Mouse (Mus musculus): Measurements from ENCODE around the gene Bri3. TPM values are rescaled to one million over a fixed set of nuclear protein-coding genes. Genes with fewer than 3 reads are reported as not detected.

The Bri3 gene
- 65.9 TPM for polyA plus RNA-seq (2015; fragmentation: Illumina TruSeq; extraction: RNeasy Lipid Tissue Mini Kit (QIAGEN cat#74804); ENCODE audit: insufficient read depth, low replicate concordance)

DNA sequence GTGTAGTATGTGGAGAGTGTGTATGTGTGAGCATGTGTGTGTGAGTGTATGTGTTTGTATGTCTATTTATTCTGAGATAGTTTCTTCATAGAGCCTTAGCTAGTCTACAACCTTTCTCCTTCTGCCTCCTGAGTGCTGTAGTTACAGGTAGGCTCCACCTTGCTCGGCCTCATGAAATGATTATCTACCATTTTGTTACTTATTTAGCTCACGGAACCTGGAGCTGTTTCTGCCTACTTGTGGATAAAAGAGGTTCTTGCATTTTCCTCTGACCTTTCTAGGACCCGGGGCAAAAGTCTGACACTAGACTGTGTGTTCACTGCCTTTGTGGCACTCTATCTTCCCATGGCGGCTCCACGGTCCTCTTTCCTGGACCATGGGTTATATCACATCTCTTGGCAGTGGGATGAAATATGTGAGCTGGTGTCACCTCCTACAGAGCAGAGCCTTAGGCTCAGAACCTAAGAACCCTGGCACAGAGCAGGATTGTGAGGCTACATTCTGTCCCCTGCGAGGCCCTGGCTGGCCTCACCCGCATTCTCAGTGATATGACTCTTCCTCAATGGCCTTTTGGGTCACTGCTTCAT, at the start of gene Bri3:
Bri3 (plus strand) TSS at position 537 of the 587 bp plus-strand sequence.

DNA sequence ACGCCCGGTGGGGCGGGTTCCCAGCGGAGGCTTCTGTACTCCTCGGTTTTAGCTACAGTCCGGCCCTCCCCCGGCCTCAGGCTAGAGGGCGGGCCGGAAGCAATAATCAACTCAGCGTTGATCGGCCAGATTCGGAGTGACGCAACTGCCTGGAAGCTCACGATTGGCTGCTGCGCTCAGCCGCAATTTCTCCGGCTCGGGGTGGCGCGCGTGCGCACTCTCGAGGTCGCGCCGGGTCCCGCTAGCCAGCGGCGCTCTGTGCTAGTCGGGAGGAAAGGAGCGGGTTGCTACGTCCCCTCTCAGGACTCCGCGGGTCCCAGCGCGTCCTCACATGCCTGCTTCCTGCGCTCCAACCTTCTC, 20.8 kb upstream of the Bri3 start, which contains the start of gene Tecpr1:
Tecpr1 (minus strand) TSS at position 113 of the 360 bp plus-strand sequence.

DNA sequence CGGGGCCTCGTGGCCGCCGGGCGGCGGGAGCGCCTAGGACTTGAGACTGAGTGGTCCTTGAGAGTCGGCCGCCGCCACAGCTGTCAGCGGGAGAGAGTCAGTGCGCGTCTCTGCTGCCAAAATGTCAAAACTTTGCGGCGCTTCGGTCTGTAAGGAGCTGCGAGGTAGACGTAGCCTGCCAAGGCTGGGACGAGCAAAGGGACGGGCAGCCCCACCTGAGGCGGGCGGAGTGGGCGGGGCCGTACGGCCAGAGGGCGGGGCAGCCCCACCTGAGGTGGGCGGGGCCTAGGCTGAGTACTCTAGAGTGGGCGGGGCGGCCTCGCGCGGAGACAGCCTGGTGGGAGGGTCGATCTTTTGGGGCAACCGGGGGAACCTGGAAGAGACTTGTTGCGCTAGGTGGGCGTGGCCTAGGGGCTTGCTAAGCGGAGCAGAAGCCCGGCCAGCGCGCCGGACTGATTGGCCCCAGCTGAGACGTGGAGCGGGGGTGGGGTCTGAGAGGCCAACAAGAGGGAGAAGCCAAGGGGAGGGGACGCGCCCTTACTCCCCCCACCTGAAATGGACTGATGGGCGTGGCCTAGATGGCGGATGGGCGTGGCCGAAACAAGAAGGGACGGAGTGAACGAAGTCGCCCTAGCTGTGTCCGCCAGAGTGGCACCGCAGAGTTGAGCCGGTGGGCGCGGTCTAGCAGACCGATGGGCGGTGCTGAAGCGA, 113.8 kb downstream of the Bri3 start, which contains the start of gene Baiap2l1:
Baiap2l1 (minus strand) TSS at position 232 of the 711 bp plus-strand sequence.

Other genes with a start within 250 kb of the Bri3 start
- gene Ccz1, start 229.6 kb upstream of the Bri3 start, polyA plus RNA-seq (2015; fragmentation: Illumina TruSeq; extraction: RNeasy Lipid Tissue Mini Kit (QIAGEN cat#74804); ENCODE audit: insufficient read depth, low replicate concordance) = 93.1 TPM
- not detected for gene Ocm, start 217.8 kb upstream of the Bri3 start, polyA plus RNA-seq (2015; fragmentation: Illumina TruSeq; extraction: RNeasy Lipid Tissue Mini Kit (QIAGEN cat#74804); ENCODE audit: insufficient read depth, low replicate concordance)
- 18.0 TPM for gene Lmtk2, start 144.0 kb upstream of the Bri3 start, polyA plus RNA-seq (2015; fragmentation: Illumina TruSeq; extraction: RNeasy Lipid Tissue Mini Kit (QIAGEN cat#74804); ENCODE audit: insufficient read depth, low replicate concordance)
- gene Bhlha15, start 54.2 kb upstream of the Bri3 start, polyA plus RNA-seq (2015; fragmentation: Illumina TruSeq; extraction: RNeasy Lipid Tissue Mini Kit (QIAGEN cat#74804); ENCODE audit: insufficient read depth, low replicate concordance) = 2.0 TPM
- 26.0 TPM for gene Tecpr1, start 20.8 kb upstream of the Bri3 start, polyA plus RNA-seq (2015; fragmentation: Illumina TruSeq; extraction: RNeasy Lipid Tissue Mini Kit (QIAGEN cat#74804); ENCODE audit: insufficient read depth, low replicate concordance)
- 0.25 TPM for gene Baiap2l1, start 113.7 kb downstream of the Bri3 start, polyA plus RNA-seq (2015; fragmentation: Illumina TruSeq; extraction: RNeasy Lipid Tissue Mini Kit (QIAGEN cat#74804); ENCODE audit: insufficient read depth, low replicate concordance)

Measured in spleen, adult 10 weeks (tissue).